Mouse (Mus musculus): ENCODE measurements around the gene Cnga1.

The Cnga1 gene

DNA sequence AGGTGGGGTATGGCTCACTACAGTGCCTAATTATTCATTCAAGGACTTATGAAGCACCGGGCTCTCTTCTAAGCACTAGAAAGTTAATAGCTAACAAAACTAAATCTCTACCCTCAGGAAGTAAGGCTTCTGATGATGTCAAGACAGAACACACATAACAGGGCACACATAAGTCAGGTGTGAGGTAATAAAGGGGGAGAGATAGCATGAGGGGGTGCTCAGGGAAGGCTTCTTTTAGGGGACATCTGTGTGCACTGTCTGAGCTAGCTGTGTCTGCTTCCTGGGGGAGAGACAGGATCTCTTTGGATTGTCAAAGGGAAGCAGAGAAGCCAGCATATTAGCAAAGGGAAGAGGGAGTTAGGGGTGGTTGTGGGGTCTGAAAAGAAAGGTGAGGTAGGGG is at the start of gene Cnga1:
TSS of gene Cnga1 (minus strand) at position 101 of the 400 bp plus-strand sequence.
- DNase-seq (ENCODE audit: low spot score) = no peak

DNA sequence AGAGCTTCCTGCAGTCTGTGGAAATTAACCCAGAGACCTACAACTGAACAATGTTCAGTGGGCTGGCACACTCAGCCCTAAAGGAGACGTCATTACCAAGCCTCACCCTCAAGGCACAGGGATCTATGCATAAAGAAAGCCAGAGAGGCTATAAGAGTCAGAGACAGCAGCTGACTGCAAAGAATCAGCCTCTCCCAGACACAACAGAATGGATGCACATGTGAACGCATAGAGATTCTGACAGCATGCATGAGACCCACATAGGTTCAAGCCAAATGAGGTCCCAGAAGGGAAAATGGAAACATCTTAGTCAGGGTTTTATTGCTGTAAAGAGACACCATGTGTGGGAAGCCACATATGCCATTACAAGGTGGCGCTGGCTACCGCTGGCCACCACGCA is 46.4 kb upstream of the Cnga1 start:
- no peak for DNase-seq (ENCODE audit: low spot score)

GRCm38 (mm10) chr5:72689556-72689955 is 45.5 kb upstream of the Cnga1 start:
- DNase-seq (ENCODE audit: low spot score) = no peak

DNA sequence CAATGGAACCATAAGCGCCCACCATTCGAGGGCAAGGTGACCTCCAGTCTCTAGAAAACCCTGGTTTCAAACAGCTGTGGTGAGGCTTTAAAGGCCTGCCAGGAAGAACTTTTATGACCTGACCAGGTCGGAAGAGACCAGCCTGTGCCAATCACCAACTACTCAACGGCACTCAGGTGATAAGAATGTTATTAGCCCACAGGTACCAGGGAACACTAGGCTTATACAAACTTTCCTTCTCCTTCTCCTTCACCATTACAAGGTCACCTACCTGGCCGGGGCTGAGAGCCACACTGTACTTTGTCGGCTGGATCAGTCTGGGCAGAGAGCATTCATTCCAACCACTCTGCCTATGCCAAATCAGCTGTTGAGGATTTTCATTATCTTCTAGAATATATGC is 37.4 kb upstream of the Cnga1 start:
- peak; percentile 38 for DNase-seq (ENCODE audit: low spot score)

DNA sequence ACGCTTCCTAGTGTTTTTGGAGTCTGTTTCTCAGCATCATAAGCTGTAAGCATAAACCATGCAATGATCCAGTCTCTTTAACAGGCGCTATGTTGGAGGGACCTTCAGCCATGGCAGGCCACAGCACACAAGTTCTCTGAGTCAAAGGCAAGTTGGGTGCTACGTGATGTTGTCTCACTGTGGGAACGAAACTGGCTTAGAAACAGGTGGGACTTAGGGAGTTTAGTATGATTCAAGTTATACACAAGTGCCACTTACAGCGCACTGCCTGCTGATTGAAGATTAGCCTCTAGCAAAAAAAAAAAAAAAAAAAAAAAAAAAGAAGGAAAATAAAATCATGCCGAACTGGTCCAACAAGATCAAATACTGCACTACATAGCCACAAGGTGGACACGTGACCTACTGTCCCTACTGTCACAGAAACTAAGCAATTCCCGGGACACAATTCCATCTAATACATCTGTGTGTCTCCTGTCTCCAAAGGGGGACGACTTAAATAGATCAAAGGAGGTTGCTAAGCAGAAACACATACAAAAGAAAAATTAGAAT is 31.0 kb upstream of the Cnga1 start:
- DNase-seq (ENCODE audit: low spot score) = peak; percentile 31

DNA sequence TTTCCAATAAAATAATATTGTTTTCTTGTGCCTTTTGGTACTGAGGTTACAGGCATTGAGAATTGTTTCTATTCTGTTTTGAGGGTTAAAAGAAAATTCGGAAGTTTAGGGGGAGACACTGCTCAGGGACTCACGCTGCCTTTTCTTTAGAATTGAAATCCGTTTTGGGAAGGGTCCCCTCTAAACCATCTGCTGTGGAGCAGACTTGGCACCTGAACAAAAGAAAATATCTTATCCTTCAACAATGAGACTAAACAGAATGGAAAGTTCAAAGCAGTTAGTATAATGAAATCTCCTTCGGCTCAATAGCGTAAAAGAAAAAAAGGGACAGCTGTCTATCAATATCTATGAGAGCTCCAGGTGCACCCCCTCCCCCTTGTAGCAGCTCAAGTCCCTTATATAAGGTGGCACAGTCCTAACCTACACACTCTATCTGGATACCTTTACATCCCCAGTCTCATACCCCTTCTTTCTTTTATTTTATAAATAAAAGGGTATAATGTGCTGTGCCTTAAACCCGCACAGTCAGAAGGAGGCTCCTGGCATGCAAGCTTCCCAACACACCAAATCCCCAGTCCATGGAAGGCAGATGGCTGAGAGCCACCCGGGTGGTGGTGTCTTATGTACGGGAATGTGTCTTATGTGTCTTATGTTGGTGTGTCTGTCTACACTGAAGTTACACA is 27.1 kb upstream of the Cnga1 start:
- DNase-seq (ENCODE audit: low spot score) = no peak

DNA sequence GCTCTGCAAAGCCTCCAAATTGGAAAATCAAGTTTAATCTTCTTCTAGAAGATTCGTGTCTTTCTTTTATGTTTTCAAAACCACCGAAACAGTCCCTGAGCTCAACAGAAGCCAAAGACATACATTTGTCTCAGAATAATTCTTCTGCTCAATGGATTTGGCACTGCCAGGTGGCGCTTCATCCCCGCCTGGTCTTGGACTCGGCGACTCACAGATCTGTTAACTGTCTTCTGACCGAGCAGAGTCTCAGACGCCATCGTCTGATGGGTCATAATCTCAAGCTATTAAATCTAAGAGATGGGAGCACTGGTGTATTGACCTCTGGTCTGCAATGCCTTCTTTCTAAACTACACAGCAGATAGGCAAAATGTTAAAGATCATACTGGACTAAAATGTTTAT is 24.3 kb upstream of the Cnga1 start:
- DNase-seq (ENCODE audit: low spot score) = no peak

DNA sequence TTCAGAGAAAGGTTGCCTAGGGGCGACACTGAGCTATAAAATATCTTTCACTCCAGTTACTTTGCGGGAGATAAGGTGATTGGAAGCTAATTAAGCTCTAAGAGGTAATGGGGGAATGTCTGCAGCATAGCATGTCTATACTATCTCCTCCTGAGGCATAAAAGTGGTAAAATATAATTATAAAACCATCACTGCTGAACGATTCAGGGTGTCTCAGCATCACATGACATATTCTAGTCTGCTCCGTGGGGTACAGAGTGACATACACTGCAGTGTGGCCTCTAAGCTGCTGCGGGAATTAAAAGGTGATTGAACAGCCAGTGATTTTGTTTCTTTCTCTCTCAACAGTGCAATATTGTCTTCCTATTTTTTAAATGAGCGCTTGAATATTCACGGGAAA is 22.4 kb upstream of the Cnga1 start:
- DNase-seq (ENCODE audit: low spot score) = no peak

DNA sequence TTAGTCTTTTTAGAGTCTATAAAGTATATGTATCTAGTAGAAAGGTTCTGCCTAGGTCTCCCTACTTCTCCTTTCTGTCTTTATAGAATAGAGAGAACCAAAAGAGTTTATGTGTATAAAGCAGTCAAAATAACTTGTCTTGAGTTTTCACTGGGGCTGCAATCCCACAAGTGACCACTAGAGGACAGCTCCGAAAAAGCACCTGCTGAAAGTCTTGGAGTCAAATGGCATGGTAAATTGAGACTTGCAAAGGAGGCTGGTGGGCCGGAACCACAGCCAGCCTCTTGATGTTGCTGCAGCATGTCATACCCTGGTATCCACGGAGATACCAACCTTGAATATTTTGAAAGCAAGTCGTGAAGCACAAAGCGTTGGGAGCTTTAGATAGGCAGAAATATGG is 21.2 kb upstream of the Cnga1 start:
- DNase-seq (ENCODE audit: low spot score) = peak; percentile 54

DNA sequence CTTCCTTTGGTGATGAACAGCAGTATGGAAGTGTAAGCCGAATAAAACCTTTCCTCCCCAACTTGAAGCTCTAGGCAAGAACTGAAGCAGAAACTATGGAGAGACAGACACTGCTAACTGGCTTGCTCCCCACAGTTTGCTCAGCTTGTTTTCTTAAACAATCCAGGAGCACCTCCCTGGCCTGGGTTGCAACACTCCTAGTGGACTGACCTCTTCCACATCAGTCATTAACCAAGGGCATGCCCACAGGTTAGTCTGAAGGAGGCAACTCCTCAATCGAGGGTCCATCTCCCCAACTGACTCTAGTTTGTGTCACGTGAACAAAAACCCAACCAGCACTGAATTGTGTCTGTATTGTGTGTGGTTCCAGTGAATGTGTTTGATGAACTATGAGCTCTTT is 20.8 kb upstream of the Cnga1 start:
- no peak for DNase-seq (ENCODE audit: low spot score)

DNA sequence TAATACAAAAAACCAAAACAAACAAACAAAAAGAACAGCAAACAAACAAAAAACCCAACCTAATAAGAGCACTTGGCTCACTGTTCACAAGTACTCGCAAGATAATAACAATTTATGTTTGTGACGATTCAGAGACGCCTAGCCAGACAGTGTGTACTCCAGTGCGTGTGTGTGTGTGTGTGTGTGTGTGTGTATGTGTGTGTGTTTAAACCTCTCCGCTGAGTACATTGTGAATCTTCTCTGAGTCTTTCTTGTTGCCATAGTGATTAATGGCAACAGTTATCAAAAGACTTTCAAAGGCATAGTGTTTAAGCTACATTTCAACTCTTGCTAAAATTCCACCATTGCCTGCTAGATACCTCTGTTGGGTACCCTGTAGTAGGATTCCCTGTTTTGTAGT is 20.1 kb upstream of the Cnga1 start:
- DNase-seq (ENCODE audit: low spot score) = no peak

- DNase-seq (ENCODE audit: low spot score) = no peak
Observed at GRCm38 (mm10) chr5:72661051-72661781, 17.1 kb upstream of the Cnga1 start.

DNA sequence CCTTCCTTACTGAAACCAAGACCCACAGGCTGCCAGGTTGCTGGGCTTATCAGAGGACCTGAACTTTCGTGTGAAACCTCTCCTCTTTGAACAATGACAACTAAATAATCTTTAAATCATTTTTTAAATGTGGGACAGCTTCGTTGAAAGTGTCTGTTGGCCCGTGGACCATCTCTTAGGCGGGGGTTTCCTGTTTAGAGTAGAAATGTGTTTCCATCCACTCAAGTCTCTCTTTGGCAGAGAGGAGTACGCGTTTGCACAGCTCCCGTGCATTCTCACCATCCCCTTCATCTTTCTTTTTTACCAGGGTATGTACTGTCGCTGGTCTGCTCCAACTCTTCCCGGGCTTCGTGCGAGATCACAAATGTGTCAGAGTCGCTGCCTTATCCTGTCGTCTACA is 14.3 kb upstream of the Cnga1 start:
- DNase-seq (ENCODE audit: low spot score) = no peak

DNA sequence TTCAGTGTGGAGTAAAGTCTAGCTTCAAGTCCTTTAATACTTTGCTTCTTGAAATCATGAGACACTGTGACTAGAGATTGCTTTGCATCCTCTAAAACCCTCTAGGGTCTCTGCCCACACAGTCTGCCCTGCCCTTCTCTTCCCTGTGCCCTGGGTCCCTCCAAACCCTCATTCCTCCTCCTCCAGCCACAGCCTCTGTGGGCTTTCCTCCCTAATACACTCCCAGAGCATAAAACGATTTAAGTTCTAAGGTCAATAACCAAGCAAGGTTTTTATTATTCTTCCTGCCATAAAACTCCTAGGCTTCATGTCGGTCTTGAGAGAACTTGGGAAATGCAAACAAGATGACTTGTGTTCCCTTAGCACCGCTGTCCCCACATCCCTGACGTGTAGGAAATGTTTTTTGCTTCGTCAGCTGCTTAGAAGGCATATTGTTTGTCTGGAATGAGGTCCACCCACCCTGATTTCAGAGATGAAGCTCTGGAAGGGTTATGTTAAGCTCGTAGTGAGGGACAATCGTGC is 12.3 kb upstream of the Cnga1 start:
- no peak for DNase-seq (ENCODE audit: low spot score)

GRCm38 (mm10) chr5:72653068-72653674 is 9.1 kb upstream of the Cnga1 start:
- DNase-seq (ENCODE audit: low spot score) = no peak

GRCm38 (mm10) chr5:72648987-72649735 is 5.1 kb upstream of the Cnga1 start:
- no peak for DNase-seq (ENCODE audit: low spot score)

GRCm38 (mm10) chr5:72647958-72648595 is 4.0 kb upstream of the Cnga1 start:
- DNase-seq (ENCODE audit: low spot score) = no peak

GRCm38 (mm10) chr5:72647418-72647907 is 3.4 kb upstream of the Cnga1 start, which contains the start of gene Nipal1:
Gene Nipal1, plus strand, starts transcription at chr5:72647795.
- DNase-seq (ENCODE audit: low spot score) = peak; percentile 77

DNA sequence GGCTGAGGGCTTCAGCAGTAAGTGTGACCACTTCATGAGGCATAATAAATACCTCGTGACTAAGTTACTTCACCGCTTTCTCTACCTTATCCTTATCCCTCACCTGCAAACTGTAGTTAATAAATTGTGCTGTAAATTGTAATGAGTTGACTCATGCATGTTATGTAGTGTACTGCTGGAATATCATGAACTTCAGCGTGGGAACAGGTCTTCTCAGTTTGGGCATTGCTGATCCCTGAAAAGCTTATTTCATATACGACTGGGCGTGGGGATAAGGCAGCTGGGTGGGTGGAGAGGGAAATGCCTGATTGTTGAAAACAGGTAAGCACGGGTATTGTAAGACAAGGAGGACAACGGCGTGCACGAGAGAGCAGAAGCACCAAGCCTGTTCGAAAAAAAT is 2.9 kb upstream of the Cnga1 start:
- DNase-seq (ENCODE audit: low spot score) = no peak

GRCm38 (mm10) chr5:72646131-72646530 is 2.1 kb upstream of the Cnga1 start:
- DNase-seq (ENCODE audit: low spot score) = no peak

- no peak for DNase-seq (ENCODE audit: low spot score)
Observed at GRCm38 (mm10) chr5:72643655-72644054, 420 bp downstream of the Cnga1 start.
